Mouse (Mus musculus) thymus, adult 2 months (tissue): ENCODE measurements around the gene Igsf9. TPM values are rescaled to one million over a fixed set of nuclear protein-coding genes. Genes with fewer than 3 reads are reported as not detected.

Source experiments
- DNase-seq: peaks from one replicate; pipeline ENCODE4 v3.0.0; 2021
- H3K27ac ChIP-seq: fragments of 200-500 bp; 2 replicates; pipeline ENCODE4 v1.5.1; 2012; ENCODE audit warnings: low read length, control low read depth; ENCODE audit not compliant: control insufficient read depth, insufficient read depth
- H3K27me3 ChIP-seq: fragments of 200-500 bp; 2 replicates; pipeline ENCODE4 v1.6.1; 2012; ENCODE audit warnings: mild to moderate bottlenecking, low read length, moderate library complexity, mixed read lengths; ENCODE audit not compliant: control insufficient read depth, insufficient read depth
- H3K36me3 ChIP-seq: fragments of 200-500 bp; 2 replicates; pipeline ENCODE4 v1.6.1; 2012; ENCODE audit warnings: mild to moderate bottlenecking, low read length, moderate library complexity; ENCODE audit not compliant: control insufficient read depth, insufficient read depth
- H3K4me1 ChIP-seq: fragments of 200-500 bp; replicated peaks from 2 replicates; pipeline ENCODE4 v1.6.1; 2012; ENCODE audit warnings: low read length; ENCODE audit not compliant: control insufficient read depth, insufficient read depth
- H3K4me3 ChIP-seq: fragments of 200-500 bp; 2 replicates; pipeline ENCODE4 v1.5.1; 2012; ENCODE audit warnings: mild to moderate bottlenecking, low read length, control low read depth, moderate library complexity; ENCODE audit not compliant: control insufficient read depth, insufficient read depth
- CTCF ChIP-seq: fragments of 200-500 bp; IDR thresholded peaks from 2 replicates; pipeline ENCODE4 v1.5.1; 2012; ENCODE audit warnings: mild to moderate bottlenecking, control low read depth, low read length, moderate library complexity, borderline replicate concordance; ENCODE audit not compliant: control insufficient read depth, poor library complexity, insufficient read depth; ENCODE audit errors: extremely low read depth
- POLR2A ChIP-seq: fragments of 200-500 bp; IDR thresholded peaks from 2 replicates; pipeline ENCODE4 v1.6.1; 2012; ENCODE audit warnings: mild to moderate bottlenecking, low read length, control low read depth, moderate library complexity; ENCODE audit not compliant: control insufficient read depth, poor library complexity, insufficient read depth; ENCODE audit errors: extremely low read depth
- WGBS: fragments of 180-500 bp; shearing (Covaris S2); methylation state at CpG from one replicate; pipeline ENCODE4 v1.1.7; 2018; 5-methylcytosine and 5-hydroxymethylcytosine counted together
- polyA plus RNA-seq: library from polyadenylated mRNA; depleted of rRNA; stranded (reverse); fragments of >200 nt; gene quantifications from 2 replicates; pipeline ENCODE4 v1.2.3, GENCODE M21; 2012; rRNA removed

Igsf9 gene
- polyA plus RNA-seq, result 16.4 and 20.3 TPM in 2 replicates

DNA sequence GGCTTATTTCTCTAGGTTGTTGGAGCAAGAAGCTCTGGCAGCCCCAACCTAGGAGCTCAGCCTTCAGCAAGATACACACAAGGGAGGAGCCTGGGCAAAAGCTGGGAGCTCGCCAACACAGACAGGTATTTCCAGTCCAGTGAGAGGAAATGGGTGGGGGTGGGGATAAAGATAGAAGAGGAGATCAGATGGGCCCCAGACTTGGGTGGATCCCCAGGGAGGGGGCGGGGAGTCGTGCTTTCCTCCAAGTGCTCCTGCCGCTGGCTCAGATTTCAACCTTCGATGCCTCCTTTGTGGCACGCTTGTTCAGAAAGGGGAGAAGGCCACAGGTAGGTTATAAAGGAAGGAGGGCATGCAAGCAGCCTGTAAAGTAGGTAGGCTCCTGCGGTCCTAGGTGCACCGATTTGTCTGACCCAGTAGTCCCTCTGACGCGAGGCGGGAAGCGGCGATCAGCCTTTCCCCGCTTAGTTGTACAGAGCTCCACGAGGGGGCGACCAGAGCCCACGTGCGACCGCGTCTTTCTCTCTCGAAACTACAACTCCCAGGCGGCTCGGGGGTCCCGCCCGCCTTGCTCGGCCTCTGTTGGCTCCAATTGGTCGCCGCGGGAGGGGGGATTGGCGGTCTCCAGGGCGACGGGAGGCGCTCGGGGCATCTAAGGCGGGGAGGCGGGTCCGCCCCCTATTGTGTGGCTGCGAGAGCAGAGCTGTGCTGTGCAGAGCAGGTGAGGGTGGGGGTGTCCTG, at the start of gene Igsf9:
TSS of gene Igsf9 (plus strand) at position 249 of the 741 bp plus-strand sequence.
- H3K27me3 ChIP-seq, result no peaks in the 10 kb centered on the region
- H3K36me3 ChIP-seq, result no peaks in the 10 kb centered on the region
- DNase-seq, result peak; percentile 96
- H3K27ac ChIP-seq, result no peak within 1 kb of the TSS
- H3K4me1 ChIP-seq, result peaks cover 11% of the 10 kb centered on the region
- 0 out of 2 replicates have a peak, but pooled peaks have one; percentile 30 for TF ChIP-seq POLR2A
- peak; percentile 79; the same call in 1 of the 2 replicates for TF ChIP-seq CTCF
- peak within 1 kb of the TSS; percentile 26 for H3K4me3 ChIP-seq
- under 1% methylated on average over 38 of the region's 38 CpGs for WGBS

DNA sequence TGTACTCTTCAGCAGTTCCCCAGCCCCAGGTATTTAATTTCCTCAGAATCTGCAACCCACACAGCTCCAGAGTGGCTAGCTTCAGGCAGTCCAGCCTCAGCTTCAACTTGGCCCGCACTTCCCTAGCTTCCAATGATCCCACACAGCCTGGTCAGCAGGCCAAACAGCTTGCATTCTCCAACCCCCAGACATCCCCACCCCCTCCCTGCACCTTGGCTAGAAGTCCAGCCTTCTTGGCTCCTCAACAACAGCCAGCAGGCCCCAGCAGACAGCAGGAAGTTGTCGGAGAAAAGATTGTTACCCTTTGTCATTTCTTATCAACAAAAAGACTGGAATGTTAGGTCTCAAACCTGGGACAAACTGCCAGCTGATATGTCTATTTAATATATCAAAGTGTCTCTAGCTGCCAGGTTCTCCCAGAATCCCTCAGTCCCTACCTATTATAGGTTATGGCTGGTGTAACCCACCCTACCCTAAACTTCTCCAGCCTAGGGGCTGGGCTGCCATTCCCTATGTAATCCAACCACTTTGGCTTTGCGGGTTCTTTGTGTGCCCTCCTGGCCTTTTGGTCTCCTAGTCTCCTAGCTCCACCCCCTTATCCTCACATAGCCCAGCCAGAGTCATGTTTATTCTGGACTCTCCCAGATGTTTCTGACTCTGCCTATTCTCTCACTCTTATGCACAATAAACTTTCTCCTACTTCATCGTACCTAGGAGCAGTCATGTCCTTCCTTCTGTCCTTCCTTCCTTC, 49.6 kb upstream of the Igsf9 start:
- Histone ChIP-seq H3K36me3 (no peaks in the 10 kb centered on the region), H3K4me3 (no peak overlapping the region), H3K27me3 (no peaks in the 10 kb centered on the region), H3K4me1 (no peaks in the 10 kb centered on the region), H3K27ac (no peak overlapping the region)
- TF ChIP-seq POLR2A (no peak), CTCF (no peak)
- DNase-seq, result no peak
- WGBS, result 88% methylated on average over 4 of the region's 4 CpGs

- DNase-seq, result no peak
- no peak overlapping the region for H3K27ac ChIP-seq
These were observed 49.0 kb upstream of the Igsf9 start for GRCm38 (mm10) chr1:172432587-172432955.

DNA sequence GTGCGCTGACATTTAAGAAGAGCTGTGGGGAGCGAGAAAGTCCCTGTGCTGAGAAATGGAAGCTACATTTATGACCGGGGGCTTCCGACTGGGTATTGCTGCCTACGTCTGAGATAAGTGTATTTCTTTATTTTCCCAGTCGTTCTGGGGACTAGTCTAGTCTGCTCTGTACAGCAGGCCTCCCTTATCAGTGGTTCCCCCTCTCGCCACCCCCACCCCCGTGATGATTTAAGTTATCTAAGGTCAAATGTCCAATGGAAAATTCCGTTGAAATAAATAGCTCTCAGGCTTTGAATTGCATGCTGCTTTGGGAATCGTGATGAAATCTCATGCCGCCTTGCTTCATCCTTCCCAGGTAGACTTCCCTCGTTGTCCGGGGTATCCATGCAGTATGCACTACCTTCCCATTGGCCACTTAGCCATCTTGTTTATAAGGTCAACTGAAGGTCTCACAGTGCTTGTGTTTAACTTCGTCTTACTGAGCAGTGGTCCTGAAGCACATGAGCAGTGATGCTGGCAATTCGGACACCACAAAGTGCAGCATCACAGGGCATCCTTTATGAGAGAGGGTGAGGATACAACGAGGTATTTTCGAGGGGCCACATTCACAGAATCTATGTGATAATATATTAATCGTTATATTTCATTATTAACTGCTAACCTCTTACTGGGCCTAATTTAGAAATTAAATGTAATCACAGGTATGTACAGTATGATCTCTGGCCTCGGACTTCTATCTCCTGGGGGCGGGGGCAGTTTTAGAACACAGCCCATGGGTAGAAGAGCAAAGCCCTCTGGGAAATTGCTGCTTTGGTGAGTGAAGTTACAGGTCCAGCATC, 48.4 kb upstream of the Igsf9 start:
- no peak overlapping the region for H3K4me3 ChIP-seq
- 91% methylated on average over 20 of the region's 20 CpGs for WGBS
- H3K27me3 ChIP-seq, result no peaks in the 10 kb centered on the region
- H3K4me1 ChIP-seq, result no peaks in the 10 kb centered on the region
- DNase-seq, result no peak
- no peak overlapping the region for H3K27ac ChIP-seq
- TF ChIP-seq CTCF (no peak), POLR2A (no peak)
- no peaks in the 10 kb centered on the region for H3K36me3 ChIP-seq

More at GRCm38 (mm10) chr1:172432587-172432955, 49.0 kb upstream of the Igsf9 start:
- no peak overlapping the region for H3K4me3 ChIP-seq
- no peaks in the 10 kb centered on the region for H3K36me3 ChIP-seq
- no peaks in the 10 kb centered on the region for H3K27me3 ChIP-seq
- TF ChIP-seq POLR2A, result no peak
- no peak for TF ChIP-seq CTCF
- no peaks in the 10 kb centered on the region for H3K4me1 ChIP-seq
- WGBS, result 92% methylated on average over 3 of the region's 3 CpGs

DNA sequence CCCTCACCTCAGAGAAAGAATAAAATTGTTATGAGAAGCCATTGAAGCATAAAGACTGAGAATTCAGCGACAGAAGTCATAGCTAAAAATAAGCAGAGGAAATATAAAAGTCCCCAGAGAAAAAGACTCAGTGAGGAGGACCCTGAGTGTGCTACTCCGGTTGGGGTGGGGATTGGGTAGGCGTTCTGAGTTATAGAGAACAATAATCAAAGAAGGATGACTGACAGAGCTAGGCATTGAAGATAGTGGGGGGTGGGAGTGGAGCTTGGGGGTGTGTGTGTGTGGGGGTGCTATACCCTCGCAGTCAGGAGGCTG, 47.8 kb upstream of the Igsf9 start:
- Histone ChIP-seq H3K36me3 (no peaks in the 10 kb centered on the region), H3K4me1 (no peaks in the 10 kb centered on the region), H3K4me3 (no peak overlapping the region), H3K27ac (no peak overlapping the region), H3K27me3 (no peaks in the 10 kb centered on the region)
- TF ChIP-seq POLR2A, result no peak
- TF ChIP-seq CTCF, result no peak
- WGBS, result 92% methylated on average over 4 of the region's 4 CpGs
- DNase-seq, result no peak

GRCm38 (mm10) chr1:172436785-172437184, 44.8 kb upstream of the Igsf9 start:
- no peak overlapping the region for H3K27ac ChIP-seq
- WGBS, result 86% methylated on average over 6 of the region's 6 CpGs
- H3K4me3 ChIP-seq, result no peak overlapping the region
- no peaks in the 10 kb centered on the region for H3K36me3 ChIP-seq
- no peaks in the 10 kb centered on the region for H3K4me1 ChIP-seq
- TF ChIP-seq CTCF (no peak), POLR2A (no peak)
- DNase-seq, result no peak
- no peaks in the 10 kb centered on the region for H3K27me3 ChIP-seq
